Mouse (Mus musculus): ENCODE measurements at regions not wholly inside any gene's neighbourhood (a gene's known extent, or its start where the extent isn't known, plus 50 kb on each side); places are given as distances from the start of the nearest gene placed in this dataset.

- no peak for TF ChIP-seq POLR2A (IDR thresholded peaks at IDR 0.05; ENCODE audit: control insufficient read depth, extremely low read depth, insufficient read depth, low read length, poor library complexity)
- no peak for TF ChIP-seq CTCF (IDR thresholded peaks at IDR 0.05; ENCODE audit: borderline replicate concordance, control insufficient read depth, extremely low read depth, insufficient read depth, low read length, poor library complexity)
Measured at GRCm38 (mm10) chr8:11077138-11077537, 68.9 kb upstream of the Irs2 start.
